Mouse (Mus musculus) heart, adult 10 weeks (tissue): ENCODE data around the gene Cnot6l. TPM values are rescaled to one million over a fixed set of nuclear protein-coding genes. Genes with fewer than 3 reads are reported as not detected.

ENCODE experiments used
- polyA plus RNA-seq: library from polyadenylated mRNA; stranded (reverse); fragments of 350-450 nt; fragmentation: Illumina TruSeq; extraction: RNeasy Lipid Tissue Mini Kit (QIAGEN cat#74804); gene quantifications from one replicate; pipeline ENCODE4 v1.2.3, GENCODE M21; 2014; ENCODE audit warnings: low read depth, low replicate concordance

Cnot6l gene
- polyA plus RNA-seq: 15.3 TPM

DNA sequence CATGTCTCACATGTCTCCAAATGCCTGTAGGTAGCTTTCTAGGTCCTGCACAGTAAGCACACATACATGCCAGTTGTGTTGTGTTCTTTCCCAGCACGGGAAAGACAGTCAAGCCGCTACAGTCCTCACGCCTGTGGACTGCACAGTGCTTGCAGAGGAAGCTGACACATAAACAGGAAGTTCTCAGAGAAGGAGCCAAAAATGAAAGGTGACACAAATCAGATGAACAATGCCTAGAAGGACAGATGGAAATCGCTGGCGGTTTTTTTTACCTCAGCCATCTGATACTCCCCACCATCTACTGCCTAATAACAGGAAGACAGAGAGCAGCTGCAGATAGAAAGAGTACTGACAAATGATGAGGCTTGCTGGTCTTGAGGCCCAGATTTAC lies at the start of gene Cnot6l:
Cnot6l (minus strand) TSS at position 151 of the 391 bp plus-strand sequence.

GRCm38 (mm10) chr5:96209459-96209858 lies 45.5 kb upstream of the Cnot6l start, which contains the start of gene Mrpl1:
Mrpl1 (plus strand) TSS chr5:96209493.

Other genes with a start within 250 kb of the Cnot6l start
- gene Cxcl13, start 207.2 kb downstream of the Cnot6l start, polyA plus RNA-seq: 2.5 TPM
- 29.4 TPM for gene Mrpl1, start 45.3 kb upstream of the Cnot6l start, polyA plus RNA-seq
- gene Fras1, start 209.8 kb upstream of the Cnot6l start, polyA plus RNA-seq: 1.6 TPM